Mouse (Mus musculus) cerebellum, adult 11 months (tissue): ENCODE data around the gene Frmpd2.

Experiments used
- DNase-seq: peaks from one replicate; pipeline ENCODE4 v3.0.0; 2022

The Frmpd2 gene

GRCm38 (mm10) chr14:33513877-33514276, 42.4 kb downstream of the Frmpd2 start:
- no peak for DNase-seq

- no peak for DNase-seq
Measured at GRCm38 (mm10) chr14:33514756-33515285, 43.3 kb downstream of the Frmpd2 start.

- DNase-seq = peak; percentile 7
Measured at GRCm38 (mm10) chr14:33521538-33521937, 50.0 kb downstream of the Frmpd2 start.

- no peak for DNase-seq
Measured at GRCm38 (mm10) chr14:33525272-33525983, 53.9 kb downstream of the Frmpd2 start.

DNA sequence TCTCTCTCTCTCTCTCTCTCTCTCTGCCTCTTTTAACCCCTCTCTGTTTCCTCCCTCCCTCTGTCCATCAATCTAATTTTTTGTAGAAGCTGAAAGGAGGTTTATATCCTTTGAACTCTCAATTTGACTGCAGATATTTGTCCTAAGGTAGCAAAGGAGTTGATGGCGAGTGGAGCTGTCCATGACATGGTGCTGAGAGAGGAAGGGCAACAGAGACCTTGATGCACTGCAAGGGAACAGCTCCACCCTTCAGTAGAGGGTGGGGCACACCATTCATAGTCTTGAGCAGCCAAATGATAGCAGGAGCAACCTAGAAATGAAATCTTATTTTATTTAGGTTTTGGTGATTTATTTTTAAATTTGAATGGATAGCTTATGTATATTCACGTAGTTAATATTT, 55.1 kb downstream of the Frmpd2 start:
- DNase-seq = no peak

GRCm38 (mm10) chr14:33527938-33528337, 56.4 kb downstream of the Frmpd2 start:
- no peak for DNase-seq

DNA sequence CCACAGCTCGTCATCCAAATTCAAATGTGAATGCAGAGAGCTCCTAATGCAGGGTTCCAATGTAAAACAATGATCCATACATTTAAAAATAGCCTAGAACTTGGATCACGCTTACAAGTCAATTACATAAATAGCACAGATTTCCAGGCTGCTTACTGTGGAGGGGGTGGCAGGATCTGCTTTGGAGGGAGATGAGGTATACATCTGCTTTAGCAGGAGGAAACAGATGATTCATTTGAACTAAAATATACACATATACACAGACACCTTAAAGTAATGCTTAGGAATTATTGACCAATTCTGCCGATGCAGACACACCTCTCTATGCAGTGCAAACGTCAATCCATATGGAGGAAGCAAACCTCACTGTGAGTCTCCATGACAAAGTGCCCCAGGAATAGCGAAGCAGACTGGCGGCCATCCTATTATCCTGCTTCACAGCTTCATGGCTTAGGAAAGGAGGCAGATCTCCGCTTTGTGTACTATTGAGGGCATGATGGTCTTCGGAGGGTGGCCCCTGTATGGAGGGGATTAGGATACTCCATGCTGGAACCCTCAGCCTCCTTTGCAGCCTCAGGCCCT, 59.9 kb downstream of the Frmpd2 start:
- no peak for DNase-seq

GRCm38 (mm10) chr14:33532792-33533191, 61.3 kb downstream of the Frmpd2 start:
- no peak for DNase-seq

DNA sequence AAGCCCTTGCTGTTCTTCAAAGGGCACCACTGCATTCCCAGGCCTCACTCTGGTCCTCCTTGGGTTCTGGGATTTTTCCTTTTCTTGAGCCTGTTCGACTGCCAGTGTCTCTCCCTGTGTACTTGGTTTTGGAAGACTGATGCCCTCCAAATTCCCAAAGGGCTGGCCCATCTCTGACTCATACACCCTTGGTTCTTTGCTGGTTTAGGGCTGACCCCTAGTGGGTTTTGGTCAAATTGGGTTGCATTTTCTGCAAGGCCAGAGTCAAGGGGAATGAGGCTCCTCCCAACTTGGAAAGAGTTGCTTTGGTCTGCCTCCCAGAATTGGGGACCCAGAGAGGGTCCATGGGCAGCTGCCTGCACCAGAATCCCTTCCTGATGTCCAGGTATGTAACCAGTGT, 62.0 kb downstream of the Frmpd2 start:
- DNase-seq = no peak

- no peak for DNase-seq
Measured at GRCm38 (mm10) chr14:33535317-33535716, 63.8 kb downstream of the Frmpd2 start.

GRCm38 (mm10) chr14:33539559-33540167, 68.2 kb downstream of the Frmpd2 start:
- no peak for DNase-seq

DNA sequence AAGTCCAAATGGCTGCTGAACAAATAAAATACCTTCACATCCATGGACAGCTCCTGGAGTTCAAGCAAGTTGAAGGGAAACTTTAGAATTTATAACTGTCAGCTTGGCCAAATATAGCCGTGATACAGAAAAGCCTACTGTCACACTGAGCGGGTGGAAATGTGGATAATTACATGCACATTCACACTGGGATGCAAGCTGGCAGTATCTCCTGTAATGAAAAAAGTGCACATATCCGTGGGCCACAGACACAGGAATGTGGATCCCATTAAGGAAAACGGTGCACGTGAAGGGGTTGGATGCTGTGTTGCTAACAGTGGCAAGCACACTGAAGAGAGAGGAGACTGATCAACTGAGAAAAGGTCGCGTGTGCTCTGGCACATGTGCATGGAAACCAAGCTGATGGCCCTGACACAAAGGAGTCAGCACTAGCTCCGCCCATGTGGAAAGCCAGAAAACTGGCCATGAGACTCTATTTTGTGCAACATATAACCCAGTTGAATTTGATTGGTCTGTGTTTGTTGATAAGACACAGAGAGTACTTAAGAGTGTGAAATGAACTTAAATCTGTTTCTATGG, 74.2 kb downstream of the Frmpd2 start:
- no peak for DNase-seq

DNA sequence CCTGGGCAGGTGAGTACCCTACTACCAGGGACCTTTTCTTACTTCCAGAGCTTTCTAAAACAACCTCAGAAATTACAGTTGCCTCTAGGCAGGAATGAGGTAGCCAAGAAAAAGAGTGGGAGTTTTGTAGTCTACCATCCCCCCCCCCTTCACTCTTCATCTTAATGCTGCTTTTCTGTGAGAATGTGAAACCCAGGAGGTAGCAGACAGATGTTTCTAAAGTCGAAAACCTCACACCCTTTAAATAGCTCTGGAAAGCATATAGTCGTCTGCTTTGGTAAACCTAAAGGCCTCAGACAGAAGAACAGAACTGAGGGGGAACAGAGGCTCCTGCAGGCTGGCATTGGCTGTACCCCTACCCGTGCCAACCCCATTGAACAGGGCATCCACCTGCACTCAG, 77.2 kb downstream of the Frmpd2 start:
- DNase-seq = no peak

GRCm38 (mm10) chr14:33549856-33550255, 78.4 kb downstream of the Frmpd2 start:
- DNase-seq = peak; percentile 52

- DNase-seq = no peak
Measured at GRCm38 (mm10) chr14:33570737-33571136, 99.2 kb downstream of the Frmpd2 start.

GRCm38 (mm10) chr14:33573643-33574042, 102.1 kb downstream of the Frmpd2 start:
- no peak for DNase-seq

DNA sequence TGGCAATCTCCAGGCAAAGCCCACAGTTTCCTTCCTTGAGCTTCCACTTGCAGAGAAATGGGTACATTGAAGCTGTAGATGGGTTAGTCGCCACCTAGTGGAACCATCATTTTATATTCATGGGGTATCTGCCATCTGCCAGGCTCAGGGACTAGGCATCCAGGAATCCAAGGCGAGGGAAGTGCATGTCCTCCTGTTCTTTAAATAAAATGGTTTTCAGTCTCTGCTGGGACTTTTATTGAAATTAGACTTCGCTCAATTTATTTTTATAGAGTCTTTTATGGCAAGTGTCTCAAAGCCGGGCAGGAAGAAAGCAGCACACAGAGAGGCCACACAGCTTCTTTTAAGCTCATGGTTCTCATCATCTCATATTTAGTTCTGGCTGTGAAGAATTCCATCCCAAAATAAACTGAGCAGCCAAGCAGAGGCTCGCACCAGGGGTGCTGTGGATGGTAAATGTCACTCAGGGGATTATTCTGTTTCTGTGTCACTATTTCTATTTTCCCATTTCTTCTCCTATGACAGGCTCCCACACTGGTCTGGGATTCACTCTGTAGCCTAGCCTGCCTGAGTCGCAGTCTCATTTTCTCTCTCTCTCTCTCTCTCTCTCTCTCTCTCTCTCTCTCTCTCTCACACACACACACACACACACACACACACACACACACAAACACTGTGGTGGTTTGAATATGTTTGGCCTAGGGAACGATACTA, 108.4 kb downstream of the Frmpd2 start:
- DNase-seq = no peak

- no peak for DNase-seq
Measured at GRCm38 (mm10) chr14:33588951-33589350, 117.5 kb downstream of the Frmpd2 start, which contains the start of gene Ptpn20. Ptpn20 (plus strand) TSS chr14:33589207.

GRCm38 (mm10) chr14:33598376-33599130, 127.1 kb downstream of the Frmpd2 start:
- DNase-seq = no peak

DNA sequence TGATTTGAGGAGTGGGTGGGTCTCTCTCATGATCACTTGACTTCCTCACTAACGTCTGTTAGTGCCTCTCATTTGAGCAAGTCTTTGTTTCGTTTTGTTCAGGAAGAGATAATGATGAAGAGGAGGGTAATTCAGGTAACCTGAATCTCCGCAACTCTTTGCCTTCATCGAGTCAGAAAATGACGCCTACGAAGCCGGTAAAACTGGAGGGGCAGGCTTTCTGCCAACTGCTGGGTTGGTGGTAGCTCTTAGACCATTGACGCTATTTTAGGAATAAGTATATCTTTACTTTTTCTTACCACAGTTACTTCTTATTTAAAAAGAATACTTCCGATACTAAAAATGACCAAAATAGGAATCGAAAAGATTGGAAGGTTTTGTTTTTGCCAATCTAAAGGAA, 135.9 kb downstream of the Frmpd2 start:
- DNase-seq = no peak
